Mouse (Mus musculus) stomach, postnatal 0 days (tissue): ENCODE data around the gene Zfp423.

Source experiments
- CTCF ChIP-seq: IDR thresholded peaks from 2 replicates; pipeline ENCODE4 v1.5.1; 2016; ENCODE audit warnings: antibody characterized with exemption, low read depth, mild to moderate bottlenecking, moderate library complexity
- EP300 ChIP-seq: optimal IDR thresholded peaks from 2 replicates; pipeline ENCODE3; 2016; ENCODE audit warnings: antibody characterized with exemption

DNA sequence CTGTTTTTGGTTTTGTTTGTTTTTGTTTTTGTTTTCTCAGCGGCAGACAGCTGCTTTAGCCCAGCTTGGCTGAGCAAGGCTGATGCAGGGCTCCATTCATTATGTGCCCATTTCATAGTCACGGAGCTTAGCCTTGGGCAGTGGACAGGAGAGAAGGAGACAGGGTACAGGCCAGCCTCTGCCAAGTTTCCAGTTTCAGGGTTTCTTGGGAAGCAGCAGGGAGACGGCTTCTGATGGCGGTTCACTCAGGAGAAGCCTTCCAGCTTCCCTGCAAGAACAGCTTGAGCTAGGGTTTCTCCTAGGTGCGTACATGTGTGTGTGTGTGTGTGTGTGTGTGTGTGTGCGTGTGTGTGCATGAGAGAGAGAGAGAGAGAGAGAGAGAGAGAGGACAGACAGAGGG, 292.1 kb downstream of the Zfp423 start:
- TF ChIP-seq CTCF (no peak), EP300 (no peak)
